Mouse (Mus musculus) G1E (cell line): ENCODE measurements around the gene Cd109.

ENCODE experiments used
- CTCF ChIP-seq: IDR thresholded peaks from 2 replicates; pipeline ENCODE4 v1.5.1; 2012; ENCODE audit warnings: low read depth, low read length, inconsistent platforms, mixed read lengths
- POLR2AphosphoS5 ChIP-seq: IDR thresholded peaks from 2 replicates; pipeline ENCODE4 v1.6.1; 2012; ENCODE audit warnings: low read depth, low read length, inconsistent platforms; ENCODE audit not compliant: insufficient replicate concordance

DNA sequence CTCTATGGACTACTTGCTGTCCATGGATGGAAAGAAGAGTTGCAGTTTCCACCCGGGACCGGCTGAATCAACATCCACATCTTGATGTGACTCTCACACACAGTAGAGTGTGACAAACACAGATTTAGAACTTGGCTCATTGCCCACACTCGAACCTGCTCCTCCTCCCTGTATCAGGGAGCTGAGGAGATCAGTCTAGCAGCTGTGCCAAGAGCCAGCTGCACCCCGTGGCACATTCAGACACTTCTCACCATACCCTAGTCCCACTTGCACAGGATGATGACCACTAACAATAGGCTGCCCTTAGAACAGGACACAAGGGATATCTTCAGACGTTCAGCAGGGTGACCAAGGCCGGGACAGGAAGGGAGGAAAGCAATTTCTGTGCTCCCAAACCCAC lies 1.1 kb upstream of the Cd109 start:
- TF ChIP-seq CTCF (no peak), POLR2AphosphoS5 (no peak)
